Mouse (Mus musculus) hindbrain, embryonic 12.5 days (tissue): Measurements from ENCODE around the gene Klhl8. TPM values are rescaled to one million over a fixed set of nuclear protein-coding genes. Genes with fewer than 3 reads are reported as not detected.

Source experiments
- ATAC-seq: fragments of 200-750 bp; cut with Nextera tagmentation; 2 replicates; pipeline ENCODE4 v1.8.0; 2017; ENCODE audit warnings: moderate TSS enrichment; ENCODE audit not compliant: low FRiP score
- H3K27ac ChIP-seq: fragments of 300-500 bp; sonication (generic); 2 replicates; pipeline ENCODE4 v1.5.1; 2016; ENCODE audit warnings: mild to moderate bottlenecking
- H3K27me3 ChIP-seq: fragments of 300-500 bp; sonication (generic); 2 replicates; pipeline ENCODE4 v1.6.1; 2016; ENCODE audit warnings: mild to moderate bottlenecking
- H3K36me3 ChIP-seq: fragments of 300-500 bp; sonication (generic); 2 replicates; pipeline ENCODE4 v1.6.1; 2016; ENCODE audit warnings: mild to moderate bottlenecking
- H3K4me1 ChIP-seq: fragments of 300-500 bp; sonication (generic); 2 replicates; pipeline ENCODE4 v1.6.1; 2016
- H3K4me2 ChIP-seq: fragments of 300-500 bp; sonication (generic); replicated peaks from 2 replicates; pipeline ENCODE4 v1.6.1; 2016; ENCODE audit warnings: mild to moderate bottlenecking
- H3K4me3 ChIP-seq: fragments of 300-500 bp; sonication (generic); 2 replicates; pipeline ENCODE4 v1.5.1; 2016; ENCODE audit warnings: mild to moderate bottlenecking
- H3K9ac ChIP-seq: fragments of 300-500 bp; sonication (generic); 2 replicates; pipeline ENCODE4 v1.6.1; 2016; ENCODE audit warnings: mild to moderate bottlenecking, moderate library complexity
- H3K9me3 ChIP-seq: fragments of 300-500 bp; sonication (generic); replicated peaks from 2 replicates; pipeline ENCODE4 v1.6.1; 2016; ENCODE audit warnings: mild to moderate bottlenecking
- WGBS: fragments of 180-500 bp; shearing (Covaris S2); methylation state at CpG from one replicate; pipeline ENCODE4 v1.1.7; 2016; 5-methylcytosine and 5-hydroxymethylcytosine counted together
- polyA plus RNA-seq: library from polyadenylated mRNA; unstranded; fragments of >200 nt; fragmentation: Nextera tagmentation; extraction: Ambion mirVana; gene quantifications from 2 replicates; pipeline ENCODE4 v1.2.1, GENCODE M21; 2016

The Klhl8 gene
- polyA plus RNA-seq, 1 experiment from 2014 or later = 20.3 TPM

DNA sequence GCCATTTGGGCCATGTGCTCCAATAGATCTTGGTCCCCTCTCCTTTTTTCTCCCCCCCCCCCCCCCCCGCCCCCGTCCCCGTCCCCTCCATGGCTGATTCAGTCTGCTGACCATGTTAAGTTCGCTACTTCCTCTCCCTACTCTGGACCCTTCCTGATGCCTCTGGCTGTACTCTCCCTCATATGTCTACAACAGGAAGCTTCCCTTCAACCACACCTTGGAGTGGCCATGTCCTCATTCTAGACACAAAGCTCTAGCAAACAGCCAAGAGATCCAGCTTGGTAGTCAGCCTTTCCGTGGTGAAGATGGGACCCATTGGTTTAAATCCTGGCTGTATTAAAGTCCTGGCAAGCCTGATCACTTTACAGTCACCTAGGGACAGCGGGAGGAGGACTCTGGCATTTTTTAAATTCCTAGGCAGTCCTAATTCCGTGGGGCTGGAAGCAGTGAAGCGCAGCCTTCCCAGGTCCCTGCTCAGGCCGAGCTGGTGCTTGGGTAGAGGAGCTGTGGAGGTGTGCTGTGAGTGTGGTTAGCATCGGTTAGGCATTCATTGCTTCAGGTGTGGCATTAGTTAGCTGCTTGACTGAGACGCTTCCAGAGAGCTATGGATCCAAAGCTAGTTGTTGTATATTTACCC, 74.8 kb downstream of the Klhl8 start:
- H3K27me3 ChIP-seq = no peaks in the 10 kb centered on the region
- H3K4me1 ChIP-seq = peaks cover 2% of the 10 kb centered on the region; the same call in 1 of the 2 replicates
- no peak overlapping the region for H3K9ac ChIP-seq
- no peaks in the 10 kb centered on the region for H3K9me3 ChIP-seq
- H3K36me3 ChIP-seq = peaks cover 12% of the 10 kb centered on the region
- WGBS = 73% methylated on average over 10 of the region's 11 CpGs
- ATAC-seq = no peak
- H3K27ac ChIP-seq = no peak overlapping the region
- no peak overlapping the region for H3K4me3 ChIP-seq
- H3K4me2 ChIP-seq = no peak overlapping the region

DNA sequence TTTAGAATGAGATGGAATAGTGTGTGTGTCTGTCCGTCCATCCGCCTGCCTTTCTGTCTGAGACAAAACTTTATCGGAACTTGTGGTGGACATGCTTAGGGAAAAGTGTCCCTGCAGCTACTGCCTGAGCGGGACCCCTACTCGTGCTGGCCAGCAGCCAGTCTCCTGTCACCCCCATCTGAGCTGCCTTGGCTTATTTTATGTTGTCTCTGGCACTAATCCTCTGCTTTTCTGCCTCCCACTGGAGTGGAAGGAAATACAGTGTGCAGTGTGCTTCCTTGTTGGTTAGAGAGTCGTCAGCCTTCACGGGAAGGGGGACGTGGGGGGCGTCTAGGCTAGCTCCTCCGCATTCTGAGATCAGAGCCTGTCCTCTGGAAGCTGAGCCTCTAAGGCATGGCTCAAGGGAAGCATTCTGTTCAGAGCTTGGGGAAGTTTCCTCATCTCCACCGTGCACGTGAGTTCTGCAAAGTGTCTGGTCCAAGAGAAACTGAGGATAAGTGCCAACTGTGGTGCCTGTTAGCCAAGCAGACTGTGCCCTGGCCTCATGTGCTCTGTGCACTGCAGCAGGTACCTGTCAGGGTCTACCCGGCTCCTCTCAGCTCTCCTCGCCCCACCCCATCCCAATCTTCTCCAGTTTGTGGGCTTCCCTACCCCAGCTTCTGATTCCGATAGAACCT, 75.5 kb downstream of the Klhl8 start:
- no peak overlapping the region for H3K9ac ChIP-seq
- H3K36me3 ChIP-seq = peaks cover 12% of the 10 kb centered on the region
- WGBS = 80% methylated on average over 15 of the region's 15 CpGs
- peaks cover 2% of the 10 kb centered on the region; the same call in 1 of the 2 replicates for H3K4me1 ChIP-seq
- H3K4me3 ChIP-seq = no peak overlapping the region
- H3K27ac ChIP-seq = no peak overlapping the region
- H3K4me2 ChIP-seq = no peak overlapping the region
- no peak for ATAC-seq
- no peaks in the 10 kb centered on the region for H3K27me3 ChIP-seq
- H3K9me3 ChIP-seq = no peaks in the 10 kb centered on the region

DNA sequence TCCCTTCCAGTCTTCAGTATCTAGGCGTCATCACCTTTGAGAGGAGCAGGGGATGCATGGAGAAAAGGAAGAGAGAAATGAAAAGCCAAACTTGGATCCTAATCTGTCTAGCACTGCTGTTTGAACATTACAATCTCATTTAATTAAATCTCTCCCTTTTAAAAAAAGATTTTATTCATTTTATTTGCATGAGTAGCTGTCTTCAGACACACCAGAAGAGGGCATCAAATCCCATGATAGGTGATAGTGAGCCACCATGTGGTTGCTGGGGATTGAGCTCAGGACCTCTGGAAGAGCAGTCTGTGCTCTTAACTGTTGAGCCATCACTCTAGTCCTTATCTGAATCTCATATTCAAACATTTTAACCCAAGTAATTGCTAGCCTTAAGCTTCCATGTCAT, 80.2 kb downstream of the Klhl8 start:
- no peak for ATAC-seq
- Histone ChIP-seq H3K4me1 (peaks cover under 1% of the 10 kb centered on the region; the same call in 1 of the 2 replicates), H3K9me3 (no peaks in the 10 kb centered on the region), H3K9ac (no peak overlapping the region), H3K4me2 (no peak overlapping the region), H3K27me3 (no peaks in the 10 kb centered on the region), H3K4me3 (no peak overlapping the region), H3K36me3 (peaks cover 21% of the 10 kb centered on the region), H3K27ac (no peak overlapping the region)
- WGBS = 100% methylated on average over 1 of the region's 1 CpGs

DNA sequence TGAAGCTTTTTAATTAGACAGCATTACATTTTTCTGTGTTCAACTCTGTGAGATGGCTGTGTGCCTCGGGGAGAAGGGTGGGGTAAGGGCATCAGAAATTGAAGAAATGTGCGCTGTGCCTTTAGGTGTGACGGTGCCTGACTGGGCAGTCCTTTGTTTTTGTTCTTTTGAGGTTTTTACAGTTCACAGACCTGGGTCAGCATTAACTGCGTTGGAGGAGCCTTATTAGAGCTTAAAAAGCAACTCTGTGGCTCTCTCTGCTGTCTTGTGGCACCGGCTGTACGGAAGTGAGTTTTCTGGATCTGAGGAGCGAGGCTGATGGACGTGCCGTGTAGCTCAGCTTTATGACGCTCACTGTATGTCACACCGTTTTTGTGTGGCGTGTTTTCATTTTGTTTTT, 81.9 kb downstream of the Klhl8 start:
- Histone ChIP-seq H3K4me2 (no peak overlapping the region), H3K36me3 (peaks cover 17% of the 10 kb centered on the region), H3K27ac (no peak overlapping the region), H3K27me3 (no peaks in the 10 kb centered on the region), H3K4me1 (no peaks in the 10 kb centered on the region), H3K4me3 (no peak overlapping the region), H3K9ac (no peak overlapping the region), H3K9me3 (no peaks in the 10 kb centered on the region)
- no peak for ATAC-seq
- 79% methylated on average over 12 of the region's 12 CpGs for WGBS

DNA sequence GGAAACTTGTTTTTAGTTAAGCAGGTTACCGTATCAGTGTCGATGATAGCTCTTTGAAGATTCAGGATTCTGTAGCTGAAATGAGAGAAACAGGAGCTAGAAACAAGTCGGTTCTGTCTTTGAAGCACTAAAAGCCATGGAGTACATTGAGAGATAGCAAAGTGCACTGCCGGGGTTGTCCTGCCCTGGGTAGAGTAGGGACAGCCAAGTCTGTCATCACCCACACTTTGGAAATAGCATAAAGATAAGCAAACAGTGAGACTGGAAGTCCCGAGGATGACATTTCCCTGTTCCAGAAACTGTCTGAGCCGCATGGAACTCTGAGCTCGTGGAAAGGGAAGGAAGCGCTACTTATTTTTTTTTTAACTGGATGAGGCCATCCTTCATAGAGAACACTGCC, 82.3 kb downstream of the Klhl8 start:
- no peaks in the 10 kb centered on the region for H3K9me3 ChIP-seq
- H3K9ac ChIP-seq = no peak overlapping the region
- H3K4me1 ChIP-seq = no peaks in the 10 kb centered on the region
- no peaks in the 10 kb centered on the region for H3K27me3 ChIP-seq
- WGBS = 88% methylated on average over 8 of the region's 8 CpGs
- no peak for ATAC-seq
- H3K36me3 ChIP-seq = peaks cover 14% of the 10 kb centered on the region
- H3K27ac ChIP-seq = no peak overlapping the region
- H3K4me3 ChIP-seq = no peak overlapping the region
- H3K4me2 ChIP-seq = no peak overlapping the region

DNA sequence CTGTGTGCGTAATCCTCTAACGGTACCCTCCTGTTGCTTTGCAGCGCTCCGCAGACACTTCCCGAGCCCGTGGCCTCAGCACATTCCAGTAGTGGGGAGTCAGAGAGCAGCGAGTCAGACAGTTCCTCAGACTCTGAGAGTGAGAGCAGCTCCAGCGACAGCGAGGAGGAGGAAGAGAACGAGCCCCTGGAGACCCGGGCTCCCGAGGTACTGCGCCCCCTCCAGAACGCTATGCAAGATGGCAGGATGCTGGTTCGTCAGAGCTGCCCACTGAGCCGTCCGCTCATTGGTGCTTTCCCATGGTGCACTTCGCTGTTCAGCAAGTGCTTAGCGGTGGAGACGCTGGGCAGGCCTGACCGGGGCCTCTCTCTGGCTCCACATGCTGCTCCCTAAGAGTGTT, 82.8 kb downstream of the Klhl8 start:
- Histone ChIP-seq H3K27me3 (no peaks in the 10 kb centered on the region), H3K9me3 (no peaks in the 10 kb centered on the region), H3K27ac (no peak overlapping the region), H3K4me2 (no peak overlapping the region), H3K36me3 (peaks cover 10% of the 10 kb centered on the region; the same call in 1 of the 2 replicates), H3K9ac (no peak overlapping the region), H3K4me3 (no peak overlapping the region), H3K4me1 (no peaks in the 10 kb centered on the region)
- no peak for ATAC-seq
- 88% methylated on average over 21 of the region's 21 CpGs for WGBS

DNA sequence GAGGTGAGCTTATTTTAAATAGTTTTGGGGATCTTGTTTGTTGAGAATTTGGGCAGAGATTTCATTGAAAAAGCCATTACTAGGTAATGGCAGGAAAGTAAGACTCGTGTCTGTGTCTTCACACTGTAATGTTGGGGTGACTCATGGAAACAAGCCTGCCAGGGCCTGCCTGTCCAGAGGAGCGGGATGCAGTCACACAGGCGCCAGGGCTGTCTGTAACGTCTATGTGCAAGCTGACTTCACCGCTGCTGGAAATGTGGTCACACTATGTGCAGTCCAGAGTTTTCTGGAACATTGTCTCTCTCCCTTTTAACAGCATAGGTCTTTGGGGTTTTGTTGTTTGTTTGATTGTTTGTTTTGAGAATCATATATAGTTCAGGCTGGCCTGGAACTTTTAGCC, 88.1 kb downstream of the Klhl8 start:
- WGBS = 95% methylated on average over 5 of the region's 5 CpGs

DNA sequence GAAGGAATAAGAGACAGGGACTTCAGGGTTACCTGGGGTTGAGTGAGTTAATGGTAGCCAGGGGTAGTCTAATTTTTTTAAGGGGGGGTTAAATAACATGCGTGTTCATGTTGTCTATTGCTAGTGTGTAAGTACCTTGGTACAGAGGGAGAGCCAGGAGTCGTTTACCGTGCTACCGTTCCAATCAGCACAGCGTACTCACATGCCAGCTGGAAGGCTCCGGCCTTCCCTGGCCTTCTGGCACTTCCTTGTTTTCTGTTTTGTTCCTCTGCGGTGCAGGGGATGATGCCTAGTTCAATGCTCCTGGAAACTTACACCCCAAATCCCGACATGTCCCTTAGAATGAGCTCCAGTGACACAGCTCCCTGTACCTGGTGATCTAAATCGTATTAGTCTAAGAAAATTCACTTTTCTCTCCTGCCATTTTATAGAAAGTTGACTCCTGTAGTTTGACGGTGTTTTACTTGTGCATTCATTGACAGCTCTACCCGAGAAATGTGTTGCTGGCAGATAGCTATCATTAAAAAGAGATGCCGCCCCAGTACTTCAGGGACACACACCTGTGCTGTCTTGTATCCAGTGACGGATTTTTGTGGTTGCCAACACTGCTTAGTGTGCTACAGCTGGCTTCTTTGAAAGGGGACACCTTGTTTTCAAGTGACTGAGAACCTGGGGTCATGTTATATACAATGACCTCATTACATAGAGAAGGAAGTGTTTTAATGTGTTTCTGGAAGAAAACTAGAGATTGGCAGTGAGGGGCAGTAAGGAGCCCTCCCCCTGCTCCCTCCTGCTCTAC, 89.4 kb downstream of the Klhl8 start:
- Histone ChIP-seq H3K9ac (no peak overlapping the region), H3K36me3 (peaks cover 5% of the 10 kb centered on the region; the same call in 1 of the 2 replicates), H3K27ac (no peak overlapping the region), H3K4me2 (no peak overlapping the region), H3K9me3 (no peaks in the 10 kb centered on the region), H3K27me3 (no peaks in the 10 kb centered on the region), H3K4me3 (no peak overlapping the region), H3K4me1 (no peaks in the 10 kb centered on the region)
- ATAC-seq = no peak
- WGBS = 87% methylated on average over 13 of the region's 13 CpGs

More for the DNA sequence above, 88.1 kb downstream of the Klhl8 start:
- ATAC-seq = no peak
- H3K9ac ChIP-seq = no peak overlapping the region
- peaks cover 5% of the 10 kb centered on the region; the same call in 1 of the 2 replicates for H3K36me3 ChIP-seq
- H3K4me1 ChIP-seq = no peaks in the 10 kb centered on the region
- H3K4me3 ChIP-seq = no peak overlapping the region
- no peaks in the 10 kb centered on the region for H3K27me3 ChIP-seq
- no peaks in the 10 kb centered on the region for H3K9me3 ChIP-seq
- no peak overlapping the region for H3K4me2 ChIP-seq
- H3K27ac ChIP-seq = no peak overlapping the region

DNA sequence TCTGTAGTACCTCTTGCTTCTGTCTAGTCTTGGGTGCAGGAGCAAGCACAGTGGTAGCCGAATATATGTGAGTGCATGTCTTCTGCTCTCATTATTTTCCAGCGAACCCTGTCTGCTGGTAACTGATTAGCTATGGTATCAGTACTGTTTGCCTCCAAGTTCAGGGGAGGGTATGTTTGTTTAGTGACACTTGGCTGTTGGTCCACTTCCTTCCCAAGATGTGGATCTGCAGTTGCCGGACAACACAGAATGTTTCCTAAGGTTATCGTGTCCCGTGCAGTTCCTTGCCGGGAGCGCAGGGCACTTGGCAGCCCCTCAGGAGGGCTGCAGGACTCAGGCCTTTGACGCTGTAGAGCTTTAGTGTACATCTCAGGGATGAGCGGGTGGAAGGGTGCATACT, 90.0 kb downstream of the Klhl8 start:
- Histone ChIP-seq H3K4me3 (no peak overlapping the region), H3K9ac (no peak overlapping the region), H3K9me3 (no peaks in the 10 kb centered on the region), H3K4me2 (no peak overlapping the region), H3K4me1 (no peaks in the 10 kb centered on the region), H3K27me3 (no peaks in the 10 kb centered on the region), H3K36me3 (peaks cover 3% of the 10 kb centered on the region; the same call in 1 of the 2 replicates), H3K27ac (no peak overlapping the region)
- ATAC-seq = no peak
- 85% methylated on average over 9 of the region's 9 CpGs for WGBS

DNA sequence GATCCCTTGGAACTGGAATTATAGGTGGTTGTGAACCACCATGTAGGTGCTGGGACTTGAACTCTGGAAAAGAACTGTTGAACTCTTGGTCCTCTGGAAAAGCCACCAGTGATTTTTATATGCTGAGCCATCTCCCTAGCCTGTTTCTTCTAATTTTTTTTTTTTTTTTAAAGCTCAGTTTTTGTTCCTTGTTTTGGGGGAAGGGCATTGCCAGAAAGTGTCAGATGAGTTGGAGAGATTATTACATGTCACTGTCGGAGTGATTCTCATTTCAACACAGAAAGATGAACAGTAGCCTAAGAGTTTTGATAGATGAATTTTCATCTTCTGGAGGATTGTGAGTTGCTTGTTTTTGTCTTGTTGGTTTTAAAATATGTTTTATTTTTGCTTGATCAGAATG, 91.4 kb downstream of the Klhl8 start:
- H3K4me3 ChIP-seq = no peak overlapping the region
- no peaks in the 10 kb centered on the region for H3K9me3 ChIP-seq
- H3K27me3 ChIP-seq = no peaks in the 10 kb centered on the region
- H3K27ac ChIP-seq = no peak overlapping the region
- no peak overlapping the region for H3K9ac ChIP-seq
- H3K4me1 ChIP-seq = no peaks in the 10 kb centered on the region
- ATAC-seq = no peak
- no peaks in the 10 kb centered on the region for H3K36me3 ChIP-seq
- H3K4me2 ChIP-seq = no peak overlapping the region
- WGBS = 92% methylated on average over 1 of the region's 1 CpGs

DNA sequence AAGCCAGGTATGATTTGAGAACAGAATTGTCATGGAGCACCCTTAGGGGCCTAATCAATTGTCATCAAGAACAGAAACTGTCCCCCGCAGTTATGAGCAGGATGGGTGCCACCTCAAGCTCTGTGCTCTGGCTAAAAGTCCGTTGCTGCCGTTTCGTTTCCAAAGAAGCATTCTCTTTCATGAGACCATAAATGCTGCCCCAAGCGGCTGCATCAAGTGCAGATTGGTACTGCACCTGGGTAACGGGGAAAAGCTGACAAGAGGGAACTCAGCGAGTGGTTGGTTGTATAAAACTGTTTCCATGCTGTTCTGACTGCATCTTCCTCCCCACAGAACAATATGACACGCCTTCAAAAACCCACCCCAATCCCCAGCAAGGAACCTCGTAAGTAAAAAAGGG, 92.5 kb downstream of the Klhl8 start:
- H3K4me2 ChIP-seq = no peak overlapping the region
- no peaks in the 10 kb centered on the region for H3K4me1 ChIP-seq
- 88% methylated on average over 9 of the region's 9 CpGs for WGBS
- no peak for ATAC-seq
- H3K27ac ChIP-seq = no peak overlapping the region
- H3K9ac ChIP-seq = no peak overlapping the region
- H3K27me3 ChIP-seq = no peaks in the 10 kb centered on the region
- H3K36me3 ChIP-seq = no peaks in the 10 kb centered on the region
- H3K4me3 ChIP-seq = no peak overlapping the region
- H3K9me3 ChIP-seq = no peaks in the 10 kb centered on the region

DNA sequence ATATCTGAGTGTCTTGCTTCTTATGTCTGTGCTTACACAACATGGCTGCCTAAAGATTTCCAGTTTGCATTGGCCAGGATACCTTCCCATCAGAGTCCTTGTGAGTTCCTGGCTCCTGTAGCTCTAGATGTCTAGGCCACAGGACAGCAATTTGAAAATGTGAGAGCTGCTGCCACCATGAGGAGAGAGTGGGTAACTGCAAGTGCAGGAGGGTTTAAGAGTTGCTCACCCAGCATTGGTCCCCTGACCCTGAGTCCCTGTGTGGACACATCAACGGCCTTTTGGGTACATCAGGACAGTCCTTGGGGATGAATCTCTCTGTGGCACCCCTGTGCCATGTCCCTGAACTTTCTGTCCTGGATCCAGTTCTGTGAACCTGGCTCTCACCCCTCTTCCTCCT, 93.3 kb downstream of the Klhl8 start:
- Histone ChIP-seq H3K9ac (no peak overlapping the region), H3K4me2 (no peak overlapping the region), H3K27me3 (no peaks in the 10 kb centered on the region), H3K9me3 (no peaks in the 10 kb centered on the region), H3K36me3 (no peaks in the 10 kb centered on the region), H3K4me3 (no peak overlapping the region), H3K27ac (no peak overlapping the region), H3K4me1 (no peaks in the 10 kb centered on the region)
- 33% methylated on average over 1 of the region's 1 CpGs for WGBS
- ATAC-seq = peak; percentile 55
